Mouse (Mus musculus) liver, adult 2 months (tissue): Measurements from ENCODE around the gene Msh5. TPM values are rescaled to one million over a fixed set of nuclear protein-coding genes. Genes with fewer than 3 reads are reported as not detected.
"Not testable (repeated sequence)": the region's sequence is repeated elsewhere in the genome, so short reads cannot be mapped to it uniquely, and the experiment has no call there.

Experiments
- DNase-seq: peaks from one replicate; pipeline ENCODE4 v3.0.0-alpha.2; 2011; ENCODE audit warnings: low read depth, low spot score; ENCODE audit errors: extremely low read depth
- H3K27ac ChIP-seq: fragments of 200-500 bp; replicated peaks from 2 replicates; pipeline ENCODE4 v1.5.1; 2012; ENCODE audit warnings: low read depth, mild to moderate bottlenecking, control low read depth, inconsistent platforms, low read length; ENCODE audit not compliant: insufficient read depth
- H3K27me3 ChIP-seq: fragments of 200-500 bp; 2 replicates; pipeline ENCODE4 v1.6.1; 2012; ENCODE audit warnings: mild to moderate bottlenecking, moderate library complexity, low read length, inconsistent platforms; ENCODE audit not compliant: control insufficient read depth, insufficient read depth
- H3K36me3 ChIP-seq: fragments of 200-500 bp; 2 replicates; pipeline ENCODE4 v1.6.1; 2012; ENCODE audit warnings: low read length, inconsistent platforms; ENCODE audit not compliant: control insufficient read depth, insufficient read depth
- H3K4me1 ChIP-seq: fragments of 200-500 bp; 2 replicates; pipeline ENCODE4 v1.6.1; 2011; ENCODE audit warnings: low read length; ENCODE audit not compliant: control insufficient read depth, insufficient read depth
- H3K4me3 ChIP-seq: fragments of 200-500 bp; 2 replicates; pipeline ENCODE4 v1.5.1; 2011; ENCODE audit warnings: low read depth, mild to moderate bottlenecking, control low read depth, low read length, moderate library complexity; ENCODE audit not compliant: insufficient read depth
- H3K79me2 ChIP-seq: fragments of 200-500 bp; 2 replicates; pipeline ENCODE4 v1.6.1; 2012; ENCODE audit warnings: inconsistent platforms, mild to moderate bottlenecking, low read length, moderate library complexity; ENCODE audit not compliant: control insufficient read depth, insufficient read depth
- H3K9ac ChIP-seq: fragments of 200-500 bp; 2 replicates; pipeline ENCODE4 v1.6.1; 2012; ENCODE audit warnings: low read depth, mild to moderate bottlenecking, control low read depth, inconsistent platforms, low read length
- CTCF ChIP-seq: fragments of 200-500 bp; IDR thresholded peaks from 2 replicates; pipeline ENCODE4 v1.5.1; 2011; ENCODE audit warnings: low read depth, low read length, control low read depth
- POLR2A ChIP-seq: fragments of 200-500 bp; IDR thresholded peaks from 2 replicates; pipeline ENCODE4 v1.6.1; 2011; ENCODE audit warnings: low read length, control low read depth; ENCODE audit not compliant: insufficient read depth; ENCODE audit errors: extremely low read depth
- WGBS: fragments of 180-500 bp; shearing (Covaris S2); methylation state at CpG from one replicate; pipeline ENCODE4 v1.1.7; 2018; 5-methylcytosine and 5-hydroxymethylcytosine counted together
- polyA plus RNA-seq: library from polyadenylated mRNA; depleted of rRNA; stranded (reverse); fragments of >200 nt; gene quantifications from 2 replicates; pipeline ENCODE4 v1.2.3, GENCODE M21; 2012
- total RNA-seq: library from RNA; depleted of rRNA; stranded (reverse); fragments of >200 nt; gene quantifications from 2 replicates; pipeline ENCODE4 v1.2.3, GENCODE M21; 2014

Msh5 gene
- total and polyA plus RNA-seq, 2 experiments = 2.0 to 3.9 TPM

DNA sequence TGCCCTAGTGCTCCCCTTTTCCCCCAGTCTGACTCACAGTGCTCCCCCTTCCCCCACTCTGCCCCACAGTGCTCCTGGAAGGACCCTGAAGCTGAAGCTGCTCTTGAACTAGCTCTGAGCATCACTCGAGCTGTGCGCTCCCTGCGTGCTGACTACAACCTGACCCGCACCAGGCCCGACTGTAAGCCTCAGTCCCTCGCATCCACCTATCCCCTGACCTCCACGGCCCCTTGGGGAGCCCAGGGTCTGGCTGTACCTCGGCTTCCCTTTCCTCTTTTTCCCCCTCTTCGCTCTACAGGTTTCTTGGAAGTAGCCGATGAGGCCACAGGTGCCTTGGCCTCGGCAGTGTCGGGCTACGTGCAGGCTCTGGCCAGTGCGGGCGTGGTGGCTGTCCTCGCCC is 31.2 kb downstream of the Msh5 start:
- Histone ChIP-seq H3K36me3 (no peaks in the 10 kb centered on the region; the same call in 1 of the 2 replicates), H3K27me3 (no peaks in the 10 kb centered on the region), H3K4me1 (no peaks in the 10 kb centered on the region), H3K4me3 (no peak overlapping the region), H3K27ac (no peak overlapping the region), H3K79me2 (no peaks in the 10 kb centered on the region), H3K9ac (no peak overlapping the region)
- DNase-seq = no peak
- WGBS = 97% methylated on average over 16 of the region's 16 CpGs
- no peak for TF ChIP-seq CTCF

DNA sequence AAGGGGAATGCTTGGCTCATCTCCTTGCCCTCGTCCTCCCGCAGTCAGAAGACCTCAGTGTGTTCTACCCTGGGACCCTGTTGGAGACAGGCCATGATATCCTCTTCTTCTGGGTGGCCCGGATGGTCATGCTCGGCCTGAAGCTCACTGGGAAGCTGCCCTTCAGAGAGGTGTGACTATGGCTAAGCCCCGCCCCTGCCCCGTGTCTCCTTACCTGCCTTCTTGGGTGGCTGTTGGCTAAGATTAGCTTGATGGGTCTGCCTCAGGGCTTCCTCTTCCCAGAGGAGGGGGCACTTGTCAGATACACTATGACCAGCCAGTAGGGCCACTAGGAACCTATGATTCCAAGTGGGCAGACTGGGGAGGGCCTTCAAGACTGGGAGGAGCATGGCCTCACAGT is 33.3 kb downstream of the Msh5 start:
- Histone ChIP-seq H3K9ac (no peak overlapping the region), H3K27ac (no peak overlapping the region), H3K79me2 (no peaks in the 10 kb centered on the region), H3K4me3 (no peak overlapping the region), H3K27me3 (no peaks in the 10 kb centered on the region), H3K4me1 (no peaks in the 10 kb centered on the region), H3K36me3 (peaks cover 2% of the 10 kb centered on the region; the same call in 1 of the 2 replicates)
- WGBS = 87% methylated on average over 6 of the region's 6 CpGs
- DNase-seq = no peak
- no peak for TF ChIP-seq POLR2A
- no peak for TF ChIP-seq CTCF

DNA sequence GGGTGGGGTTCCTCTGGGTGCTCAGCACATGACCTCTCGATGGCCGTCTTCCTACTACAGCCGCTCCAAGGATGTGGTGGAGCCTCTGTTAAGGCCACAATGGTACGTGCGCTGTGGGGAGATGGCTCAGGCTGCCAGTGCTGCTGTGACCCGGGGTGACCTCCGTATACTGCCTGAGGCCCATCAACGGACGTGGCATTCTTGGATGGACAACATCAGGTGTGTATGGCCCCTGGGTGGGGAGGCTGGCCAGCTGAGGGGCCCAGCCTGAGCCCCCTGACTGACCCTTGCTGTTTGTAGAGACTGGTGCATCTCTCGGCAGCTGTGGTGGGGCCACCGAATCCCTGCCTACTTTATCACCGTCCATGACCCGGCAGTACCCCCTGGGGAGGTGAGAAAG is 34.1 kb downstream of the Msh5 start:
- 89% methylated on average over 13 of the region's 13 CpGs for WGBS

DNA sequence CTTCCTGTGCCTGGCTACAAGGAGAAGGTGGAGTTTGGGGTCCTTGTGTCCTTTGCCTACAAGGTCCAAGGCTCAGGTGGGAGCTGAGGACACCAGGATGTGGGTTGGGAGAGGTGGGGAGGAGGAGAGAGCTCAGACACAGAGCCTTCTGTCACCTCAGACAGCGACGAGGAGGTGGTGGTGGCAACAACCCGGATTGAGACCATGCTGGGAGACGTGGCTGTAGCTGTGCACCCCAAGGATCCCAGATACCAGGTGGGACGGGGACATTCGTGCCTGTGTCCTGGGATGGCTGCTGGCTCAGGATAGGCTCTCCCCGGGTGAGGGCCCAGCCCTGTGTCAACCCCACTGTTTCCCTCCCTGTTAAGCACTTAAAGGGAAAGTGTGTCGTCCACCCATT is 35.1 kb downstream of the Msh5 start:
- TF ChIP-seq POLR2A (no peak), CTCF (no peak)
- Histone ChIP-seq H3K4me3 (no peak overlapping the region), H3K27ac (no peak overlapping the region), H3K36me3 (peaks cover 5% of the 10 kb centered on the region; the same call in 1 of the 2 replicates), H3K9ac (no peak overlapping the region), H3K4me1 (no peaks in the 10 kb centered on the region), H3K27me3 (no peaks in the 10 kb centered on the region), H3K79me2 (no peaks in the 10 kb centered on the region)
- 95% methylated on average over 8 of the region's 8 CpGs for WGBS
- no peak for DNase-seq

More for the DNA sequence above, 34.1 kb downstream of the Msh5 start:
- TF ChIP-seq CTCF (no peak), POLR2A (no peak)
- Histone ChIP-seq H3K27ac (no peak overlapping the region), H3K9ac (no peak overlapping the region), H3K4me1 (no peaks in the 10 kb centered on the region), H3K79me2 (no peaks in the 10 kb centered on the region), H3K27me3 (no peaks in the 10 kb centered on the region), H3K36me3 (peaks cover 5% of the 10 kb centered on the region; the same call in 1 of the 2 replicates), H3K4me3 (no peak overlapping the region)
- no peak for DNase-seq

DNA sequence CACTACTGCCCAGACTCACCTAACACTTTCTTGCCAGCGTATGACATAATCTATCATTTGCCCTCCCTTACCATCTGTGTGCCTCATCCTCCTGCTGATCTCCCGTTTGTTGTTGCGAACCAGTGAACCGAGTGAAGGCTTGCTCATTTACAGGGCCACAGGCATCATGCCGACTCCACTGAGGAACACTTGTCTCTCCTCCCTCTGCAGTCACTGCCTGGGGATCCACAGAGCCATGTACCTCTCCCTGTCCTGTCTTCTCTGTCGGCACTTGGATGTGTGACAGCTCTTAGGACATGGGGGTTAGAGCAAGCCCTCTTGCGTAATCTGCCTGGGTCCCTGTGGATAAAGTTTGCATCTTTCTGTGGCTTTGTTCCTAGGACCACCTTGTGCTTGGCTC is 37.0 kb downstream of the Msh5 start:
- WGBS = 77% methylated on average over 7 of the region's 7 CpGs

DNA sequence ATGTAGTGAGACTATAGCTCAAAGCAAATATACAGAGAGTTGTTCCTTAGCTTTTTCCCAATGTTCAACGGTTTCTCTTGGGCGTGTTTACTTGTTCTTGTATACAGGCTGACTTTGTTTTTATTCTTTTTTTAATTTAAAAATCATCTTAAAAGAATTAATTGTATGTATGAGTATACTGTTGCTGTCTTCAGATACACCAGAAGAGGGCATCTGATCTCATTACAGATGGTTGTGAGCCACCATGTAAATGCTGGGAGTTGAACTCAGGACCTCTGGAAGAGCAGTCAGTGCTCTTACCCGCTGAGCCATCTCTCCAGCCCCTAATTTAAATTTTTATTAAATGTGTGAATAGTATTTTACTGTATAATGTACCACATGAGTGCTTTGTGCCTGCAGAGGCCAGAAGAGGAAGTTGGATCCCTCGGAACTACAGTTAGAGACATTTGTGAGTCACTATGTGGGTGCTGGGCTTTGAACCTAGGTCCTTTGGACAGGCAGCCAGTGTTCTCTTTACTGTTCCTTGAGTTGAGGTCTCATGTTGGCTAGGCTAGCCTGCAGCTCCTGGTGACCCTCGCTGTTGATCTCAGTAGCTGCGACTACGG is 39.1 kb downstream of the Msh5 start:
- H3K36me3 ChIP-seq = peaks cover 6% of the 10 kb centered on the region; the same call in 1 of the 2 replicates
- H3K79me2 ChIP-seq = no peaks in the 10 kb centered on the region
- H3K27me3 ChIP-seq = no peaks in the 10 kb centered on the region
- WGBS = 96% methylated on average over 7 of the region's 7 CpGs
- DNase-seq = no peak
- H3K9ac ChIP-seq = no peak overlapping the region
- H3K4me1 ChIP-seq = no peaks in the 10 kb centered on the region
- no peak for TF ChIP-seq POLR2A
- no peak for TF ChIP-seq CTCF
- H3K27ac ChIP-seq = no peak overlapping the region
- no peak overlapping the region for H3K4me3 ChIP-seq

More for the DNA sequence above, 37.0 kb downstream of the Msh5 start:
- Histone ChIP-seq H3K4me3 (no peak overlapping the region), H3K36me3 (peaks cover 6% of the 10 kb centered on the region; the same call in 1 of the 2 replicates), H3K9ac (no peak overlapping the region), H3K79me2 (no peaks in the 10 kb centered on the region), H3K4me1 (no peaks in the 10 kb centered on the region), H3K27me3 (no peaks in the 10 kb centered on the region), H3K27ac (no peak overlapping the region)
- DNase-seq = no peak
- no peak for TF ChIP-seq CTCF
- no peak for TF ChIP-seq POLR2A

DNA sequence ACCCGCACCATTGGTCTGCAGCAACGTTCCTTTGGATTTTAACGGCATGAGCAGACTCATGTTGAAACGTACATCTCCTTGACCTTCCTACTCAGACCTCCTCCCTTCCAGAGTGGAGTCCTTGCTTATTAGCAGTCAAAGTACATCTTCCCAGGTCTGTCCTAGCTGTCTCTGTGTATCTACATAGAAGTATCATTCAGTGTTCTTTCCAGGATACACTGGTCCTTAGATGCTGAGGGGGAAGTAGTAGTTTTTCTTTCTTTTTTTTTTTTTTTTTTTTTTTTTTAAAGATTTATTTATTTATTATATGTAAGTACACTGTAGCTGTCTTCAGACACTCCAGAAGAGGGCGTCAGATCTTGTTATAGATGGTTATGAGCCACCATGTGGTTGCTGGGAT is 40.6 kb downstream of the Msh5 start:
- H3K9ac ChIP-seq, H3K79me2 ChIP-seq, H3K27me3 ChIP-seq, DNase-seq, H3K4me3 ChIP-seq, H3K36me3 ChIP-seq, H3K27ac ChIP-seq, H3K4me1 ChIP-seq: not testable (repeated sequence)
- WGBS = 94% methylated on average over 4 of the region's 5 CpGs
